Mouse (Mus musculus) hindbrain, embryonic 15.5 days (tissue): Measurements from ENCODE around the gene Cyb561. TPM values are rescaled to one million over a fixed set of nuclear protein-coding genes. Genes with fewer than 3 reads are reported as not detected.

Source experiments
- ATAC-seq: fragments of 200-750 bp; cut with Nextera tagmentation; 2 replicates; pipeline ENCODE4 v1.8.0; 2017; ENCODE audit warnings: low read depth, moderate number of reproducible peaks, moderate TSS enrichment; ENCODE audit not compliant: low FRiP score
- H3K27ac ChIP-seq: fragments of 300-500 bp; sonication (generic); replicated peaks from 2 replicates; pipeline ENCODE4 v1.5.1; 2015; ENCODE audit warnings: mild to moderate bottlenecking, inconsistent platforms
- H3K27me3 ChIP-seq: fragments of 300-500 bp; sonication (generic); 2 replicates; pipeline ENCODE4 v1.6.1; 2015; ENCODE audit warnings: control low read depth, inconsistent platforms
- H3K36me3 ChIP-seq: fragments of 300-500 bp; sonication (generic); 2 replicates; pipeline ENCODE4 v1.6.1; 2015; ENCODE audit warnings: control low read depth, inconsistent platforms
- H3K4me1 ChIP-seq: fragments of 300-500 bp; sonication (generic); replicated peaks from 2 replicates; pipeline ENCODE4 v1.6.1; 2015; ENCODE audit warnings: control low read depth, inconsistent platforms
- H3K4me2 ChIP-seq: fragments of 300-500 bp; sonication (generic); 2 replicates; pipeline ENCODE4 v1.6.1; 2015; ENCODE audit warnings: moderate library complexity, mild to moderate bottlenecking, inconsistent platforms
- H3K4me3 ChIP-seq: fragments of 300-500 bp; sonication (generic); 2 replicates; pipeline ENCODE4 v1.5.1; 2015; ENCODE audit warnings: mild to moderate bottlenecking, inconsistent platforms
- H3K9ac ChIP-seq: fragments of 300-500 bp; sonication (generic); 2 replicates; pipeline ENCODE4 v1.6.1; 2015; ENCODE audit warnings: inconsistent platforms
- H3K9me3 ChIP-seq: fragments of 300-500 bp; sonication (generic); 2 replicates; pipeline ENCODE4 v1.6.1; 2016; ENCODE audit warnings: control low read depth, inconsistent platforms
- WGBS: fragments of 180-500 bp; shearing (Covaris S2); methylation state at CpG from one replicate; pipeline ENCODE4 v1.1.7; 2015; 5-methylcytosine and 5-hydroxymethylcytosine counted together
- polyA plus RNA-seq: library from polyadenylated mRNA; unstranded; fragments of >200 nt; fragmentation: Nextera tagmentation; extraction: Ambion mirVana; gene quantifications from 2 replicates; pipeline ENCODE4 v1.2.1, GENCODE M21; 2015

Cyb561 gene
- polyA plus RNA-seq, result 54.9 and 58.4 TPM in 2 replicates

- Histone ChIP-seq H3K36me3 (no peaks in the 10 kb centered on the region), H3K27ac (no peak within 1 kb of the TSS), H3K4me3 (no peak within 1 kb of the TSS), H3K9ac (no peak within 1 kb of the TSS), H3K27me3 (no peaks in the 10 kb centered on the region), H3K4me2 (no peak within 1 kb of the TSS), H3K4me1 (no peaks in the 10 kb centered on the region), H3K9me3 (no peaks in the 10 kb centered on the region)
- no peak for ATAC-seq
- 83% methylated on average over 12 of the region's 12 CpGs for WGBS
Measured at GRCm38 (mm10) chr11:105952911-105953386, at the start of gene Cyb561. TSS of gene Cyb561 (minus strand) at chr11:105953336.

GRCm38 (mm10) chr11:106001718-106002117 is 48.6 kb upstream of the Cyb561 start:
- no peaks in the 10 kb centered on the region for H3K9me3 ChIP-seq
- no peak overlapping the region for H3K4me2 ChIP-seq
- no peak overlapping the region for H3K9ac ChIP-seq
- no peak for ATAC-seq
- H3K27me3 ChIP-seq, result no peaks in the 10 kb centered on the region
- no peaks in the 10 kb centered on the region for H3K36me3 ChIP-seq
- H3K4me3 ChIP-seq, result no peak overlapping the region
- 51% methylated on average over 4 of the region's 4 CpGs for WGBS
- no peak overlapping the region for H3K27ac ChIP-seq
- no peaks in the 10 kb centered on the region for H3K4me1 ChIP-seq

- WGBS, result 89% methylated on average over 6 of the region's 6 CpGs
- H3K27me3 ChIP-seq, result no peaks in the 10 kb centered on the region
Measured at GRCm38 (mm10) chr11:106000062-106000461, 46.9 kb upstream of the Cyb561 start.

GRCm38 (mm10) chr11:105994375-105994774 is 41.2 kb upstream of the Cyb561 start, which contains the start of gene Ace3:
TSS of gene Ace3 (plus strand) at chr11:105994675.
- Histone ChIP-seq H3K9me3 (no peaks in the 10 kb centered on the region), H3K36me3 (no peaks in the 10 kb centered on the region), H3K27ac (no peak within 1 kb of the TSS), H3K9ac (no peak within 1 kb of the TSS), H3K4me3 (no peak within 1 kb of the TSS), H3K27me3 (no peaks in the 10 kb centered on the region), H3K4me2 (no peak within 1 kb of the TSS), H3K4me1 (no peaks in the 10 kb centered on the region)
- ATAC-seq, result no peak
- WGBS, result 97% methylated on average over 3 of the region's 3 CpGs

More at GRCm38 (mm10) chr11:106000062-106000461, 46.9 kb upstream of the Cyb561 start:
- Histone ChIP-seq H3K9ac (no peak overlapping the region), H3K4me3 (no peak overlapping the region), H3K36me3 (no peaks in the 10 kb centered on the region), H3K27ac (no peak overlapping the region), H3K9me3 (no peaks in the 10 kb centered on the region), H3K4me1 (no peaks in the 10 kb centered on the region), H3K4me2 (no peak overlapping the region)
- no peak for ATAC-seq

- no peak for ATAC-seq
- no peaks in the 10 kb centered on the region for H3K27me3 ChIP-seq
- WGBS, result 67% methylated on average over 2 of the region's 2 CpGs
Measured at GRCm38 (mm10) chr11:105990231-105990630, 37.1 kb upstream of the Cyb561 start.

GRCm38 (mm10) chr11:105989446-105989845 is 36.3 kb upstream of the Cyb561 start:
- Histone ChIP-seq H3K4me1 (no peaks in the 10 kb centered on the region), H3K27ac (no peak overlapping the region), H3K4me2 (no peak overlapping the region), H3K9ac (no peak overlapping the region), H3K4me3 (no peak overlapping the region), H3K9me3 (no peaks in the 10 kb centered on the region), H3K27me3 (no peaks in the 10 kb centered on the region), H3K36me3 (no peaks in the 10 kb centered on the region)
- 74% methylated on average over 6 of the region's 6 CpGs for WGBS
- no peak for ATAC-seq

More at GRCm38 (mm10) chr11:105990231-105990630, 37.1 kb upstream of the Cyb561 start:
- Histone ChIP-seq H3K27ac (no peak overlapping the region), H3K9me3 (no peaks in the 10 kb centered on the region), H3K36me3 (no peaks in the 10 kb centered on the region), H3K9ac (no peak overlapping the region), H3K4me2 (no peak overlapping the region), H3K4me3 (no peak overlapping the region), H3K4me1 (no peaks in the 10 kb centered on the region)

GRCm38 (mm10) chr11:105987446-105987845 is 34.3 kb upstream of the Cyb561 start:
- H3K4me1 ChIP-seq, result no peaks in the 10 kb centered on the region
- H3K4me3 ChIP-seq, result no peak overlapping the region
- no peaks in the 10 kb centered on the region for H3K9me3 ChIP-seq
- H3K4me2 ChIP-seq, result no peak overlapping the region
- H3K27me3 ChIP-seq, result no peaks in the 10 kb centered on the region
- H3K9ac ChIP-seq, result no peak overlapping the region
- H3K27ac ChIP-seq, result no peak overlapping the region
- no peak for ATAC-seq
- WGBS, result 62% methylated on average over 6 of the region's 6 CpGs
- H3K36me3 ChIP-seq, result no peaks in the 10 kb centered on the region

- no peak overlapping the region for H3K27ac ChIP-seq
Measured at GRCm38 (mm10) chr11:105984452-105984851, 31.3 kb upstream of the Cyb561 start.

GRCm38 (mm10) chr11:105978634-105979033 is 25.5 kb upstream of the Cyb561 start:
- H3K4me1 ChIP-seq, result no peaks in the 10 kb centered on the region
- no peaks in the 10 kb centered on the region for H3K36me3 ChIP-seq
- WGBS, result 76% methylated on average over 5 of the region's 5 CpGs

More at GRCm38 (mm10) chr11:105984452-105984851, 31.3 kb upstream of the Cyb561 start:
- Histone ChIP-seq H3K4me2 (no peak overlapping the region), H3K4me3 (no peak overlapping the region), H3K9me3 (no peaks in the 10 kb centered on the region), H3K9ac (no peak overlapping the region), H3K4me1 (no peaks in the 10 kb centered on the region), H3K36me3 (no peaks in the 10 kb centered on the region), H3K27me3 (no peaks in the 10 kb centered on the region)
- ATAC-seq, result no peak
- 56% methylated on average over 4 of the region's 4 CpGs for WGBS

GRCm38 (mm10) chr11:105978232-105978631 is 25.1 kb upstream of the Cyb561 start:
- no peaks in the 10 kb centered on the region for H3K27me3 ChIP-seq
- no peak for ATAC-seq
- H3K4me2 ChIP-seq, result no peak overlapping the region
- H3K4me1 ChIP-seq, result no peaks in the 10 kb centered on the region
- no peak overlapping the region for H3K9ac ChIP-seq
- H3K36me3 ChIP-seq, result no peaks in the 10 kb centered on the region
- H3K9me3 ChIP-seq, result no peaks in the 10 kb centered on the region
- H3K4me3 ChIP-seq, result no peak overlapping the region
- WGBS, result 89% methylated on average over 2 of the region's 2 CpGs
- H3K27ac ChIP-seq, result no peak overlapping the region

More at GRCm38 (mm10) chr11:105978634-105979033, 25.5 kb upstream of the Cyb561 start:
- Histone ChIP-seq H3K27ac (no peak overlapping the region), H3K9me3 (no peaks in the 10 kb centered on the region), H3K9ac (no peak overlapping the region), H3K4me3 (no peak overlapping the region), H3K27me3 (no peaks in the 10 kb centered on the region), H3K4me2 (no peak overlapping the region)
- no peak for ATAC-seq

GRCm38 (mm10) chr11:105975636-105976035 is 22.5 kb upstream of the Cyb561 start:
- ATAC-seq, result no peak
- WGBS, result 92% methylated on average over 5 of the region's 5 CpGs
- H3K27ac ChIP-seq, result no peak overlapping the region
- H3K4me3 ChIP-seq, result no peak overlapping the region
- H3K36me3 ChIP-seq, result no peaks in the 10 kb centered on the region
- H3K4me1 ChIP-seq, result no peaks in the 10 kb centered on the region
- no peaks in the 10 kb centered on the region for H3K27me3 ChIP-seq
- no peak overlapping the region for H3K9ac ChIP-seq
- H3K4me2 ChIP-seq, result no peak overlapping the region
- no peaks in the 10 kb centered on the region for H3K9me3 ChIP-seq

- no peaks in the 10 kb centered on the region for H3K4me1 ChIP-seq
Measured at GRCm38 (mm10) chr11:105975050-105975449, 21.9 kb upstream of the Cyb561 start.

GRCm38 (mm10) chr11:105974593-105974992 is 21.5 kb upstream of the Cyb561 start:
- 82% methylated on average over 6 of the region's 6 CpGs for WGBS
- no peaks in the 10 kb centered on the region for H3K9me3 ChIP-seq

More at GRCm38 (mm10) chr11:105975050-105975449, 21.9 kb upstream of the Cyb561 start:
- Histone ChIP-seq H3K4me3 (no peak overlapping the region), H3K4me2 (no peak overlapping the region), H3K27me3 (peaks cover 3% of the 10 kb centered on the region), H3K27ac (no peak overlapping the region), H3K36me3 (no peaks in the 10 kb centered on the region), H3K9me3 (no peaks in the 10 kb centered on the region), H3K9ac (no peak overlapping the region)
- WGBS, result 82% methylated on average over 3 of the region's 3 CpGs
- no peak for ATAC-seq

More at GRCm38 (mm10) chr11:105974593-105974992, 21.5 kb upstream of the Cyb561 start:
- Histone ChIP-seq H3K4me3 (no peak overlapping the region), H3K36me3 (no peaks in the 10 kb centered on the region), H3K27me3 (peaks cover 6% of the 10 kb centered on the region), H3K27ac (no peak overlapping the region), H3K4me2 (no peak overlapping the region), H3K9ac (no peak overlapping the region), H3K4me1 (no peaks in the 10 kb centered on the region)
- 0 out of 2 replicates have a peak, but pooled peaks have one; percentile 8 for ATAC-seq
